Mouse (Mus musculus) brain, embryonic 14.5 days (tissue): Measurements from ENCODE around the gene Ndrg3.

Source experiments
- CTCF ChIP-seq: fragments of 200-500 bp; IDR thresholded peaks from 2 replicates; pipeline ENCODE4 v1.5.1; 2012; ENCODE audit warnings: inconsistent platforms, mild to moderate bottlenecking, moderate library complexity, borderline replicate concordance; ENCODE audit not compliant: insufficient read depth, insufficient read length; ENCODE audit errors: extremely low read depth
- POLR2A ChIP-seq: fragments of 200-500 bp; IDR thresholded peaks from 2 replicates; pipeline ENCODE4 v1.6.1; 2012; ENCODE audit warnings: mild to moderate bottlenecking, inconsistent platforms, borderline replicate concordance; ENCODE audit not compliant: poor library complexity, insufficient read depth, insufficient read length, severe bottlenecking; ENCODE audit errors: extremely low read depth

GRCm38 (mm10) chr2:156976711-156977110 is 15.1 kb downstream of the Ndrg3 start:
- TF ChIP-seq POLR2A (no peak), CTCF (no peak)
